Mouse (Mus musculus): Measurements from ENCODE around the gene 1300017J02Rik. TPM values are rescaled to one million over a fixed set of nuclear protein-coding genes. Genes with fewer than 3 reads are reported as not detected.

The 1300017J02Rik gene
- polyA plus RNA-seq, 1 experiment, result 0.30 TPM

GRCm38 (mm10) chr9:103232232-103233005 is 72.5 kb downstream of the 1300017J02Rik start:
- Histone ChIP-seq H3K4me3 (ENCODE audit: insufficient read depth, poor library complexity, severe bottlenecking) (no peak overlapping the region), H3K27me3 (ENCODE audit: control insufficient read depth, insufficient read depth, insufficient read length) (peaks cover 17% of the 10 kb centered on the region), H3K79me3 (ENCODE audit: low read depth) (no peaks in the 10 kb centered on the region), H3ac (ENCODE audit: control insufficient read depth, insufficient read length, low read depth) (no peak overlapping the region), H3K79me2 (ENCODE audit: control insufficient read depth, insufficient read depth) (no peaks in the 10 kb centered on the region), H3K36me3 (ENCODE audit: control insufficient read depth, insufficient read depth) (no peaks in the 10 kb centered on the region)
- TF ChIP-seq CEBPB (IDR thresholded peaks at IDR 0.05; ENCODE audit: low read depth) (no peak), MAX (IDR thresholded peaks at IDR 0.05) (no peak), CTCF (IDR thresholded peaks at IDR 0.05; ENCODE audit: control insufficient read depth, insufficient read depth, insufficient read length) (no peak), MYOD1 (IDR thresholded peaks at IDR 0.05; ENCODE audit: control insufficient read depth, insufficient read length, low read depth) (no peak), USF1 (IDR thresholded peaks at IDR 0.05; ENCODE audit: low read depth) (no peak), FOSL1 (IDR thresholded peaks at IDR 0.05; ENCODE audit: insufficient read depth, low read length, poor library complexity, severe bottlenecking) (no peak), MYOG (IDR thresholded peaks at IDR 0.05; ENCODE audit: control insufficient read depth, extremely low read depth, insufficient read length) (no peak)

GRCm38 (mm10) chr9:103230151-103230951 is 74.5 kb downstream of the 1300017J02Rik start, which contains the start of the genes Gm20425 and Trf:
Gm20425 (minus strand) TSS chr9:103230307.
Trf (minus strand) TSS chr9:103230444.
- Histone ChIP-seq H3K36me3 (ENCODE audit: control insufficient read depth, insufficient read depth) (no peaks in the 10 kb centered on the region), H3K79me3 (ENCODE audit: low read depth) (no peaks in the 10 kb centered on the region), H3K4me3 (ENCODE audit: insufficient read depth, poor library complexity, severe bottlenecking) (no peak within 1 kb of the TSS), H3K27me3 (ENCODE audit: control insufficient read depth, insufficient read depth, insufficient read length) (peaks cover 20% of the 10 kb centered on the region), H3ac (ENCODE audit: control insufficient read depth, insufficient read length, low read depth) (no peak within 1 kb of the TSS), H3K79me2 (ENCODE audit: control insufficient read depth, insufficient read depth) (no peaks in the 10 kb centered on the region)
- no peak for TF ChIP-seq USF1 (IDR thresholded peaks at IDR 0.05; ENCODE audit: low read depth)
- no peak for TF ChIP-seq MYOG (IDR thresholded peaks at IDR 0.05; ENCODE audit: control insufficient read depth, extremely low read depth, insufficient read length)
- no peak for TF ChIP-seq CTCF (IDR thresholded peaks at IDR 0.05; ENCODE audit: control insufficient read depth, insufficient read depth, insufficient read length)
- TF ChIP-seq MYOD1 (IDR thresholded peaks at IDR 0.05; ENCODE audit: control insufficient read depth, insufficient read length, low read depth), result no peak
- TF ChIP-seq MAX (IDR thresholded peaks at IDR 0.05), result no peak

- Histone ChIP-seq H3K27me3 (ENCODE audit: control insufficient read depth, insufficient read depth, insufficient read length) (peaks cover 14% of the 10 kb centered on the region), H3K79me3 (ENCODE audit: low read depth) (no peaks in the 10 kb centered on the region), H3K4me3 (ENCODE audit: insufficient read depth, poor library complexity, severe bottlenecking) (no peak overlapping the region), H3K79me2 (ENCODE audit: control insufficient read depth, insufficient read depth) (no peaks in the 10 kb centered on the region), H3K36me3 (ENCODE audit: control insufficient read depth, insufficient read depth) (no peaks in the 10 kb centered on the region), H3ac (ENCODE audit: control insufficient read depth, insufficient read length, low read depth) (no peak overlapping the region)
- TF ChIP-seq USF1 (IDR thresholded peaks at IDR 0.05; ENCODE audit: low read depth) (no peak), FOSL1 (IDR thresholded peaks at IDR 0.05; ENCODE audit: insufficient read depth, low read length, poor library complexity, severe bottlenecking) (no peak)
These were observed 75.6 kb downstream of the 1300017J02Rik start for GRCm38 (mm10) chr9:103229037-103229867.

GRCm38 (mm10) chr9:103228370-103229003 is 76.4 kb downstream of the 1300017J02Rik start:
- H3K79me3 ChIP-seq (ENCODE audit: low read depth), result no peaks in the 10 kb centered on the region
- TF ChIP-seq USF1 (IDR thresholded peaks at IDR 0.05; ENCODE audit: low read depth) (no peak), CTCF (IDR thresholded peaks at IDR 0.05; ENCODE audit: control insufficient read depth, insufficient read depth, insufficient read length) (no peak)
- no peaks in the 10 kb centered on the region for H3K36me3 ChIP-seq (ENCODE audit: control insufficient read depth, insufficient read depth)
- H3K79me2 ChIP-seq (ENCODE audit: control insufficient read depth, insufficient read depth), result no peaks in the 10 kb centered on the region
- no peak overlapping the region for H3K4me3 ChIP-seq (ENCODE audit: insufficient read depth, poor library complexity, severe bottlenecking)
- H3ac ChIP-seq (ENCODE audit: control insufficient read depth, insufficient read length, low read depth), result no peak overlapping the region
- H3K27me3 ChIP-seq (ENCODE audit: control insufficient read depth, insufficient read depth, insufficient read length), result peaks cover 8% of the 10 kb centered on the region

GRCm38 (mm10) chr9:103227760-103228159 is 77.1 kb downstream of the 1300017J02Rik start:
- Histone ChIP-seq H3K79me2 (ENCODE audit: control insufficient read depth, insufficient read depth) (no peaks in the 10 kb centered on the region), H3K27me3 (ENCODE audit: control insufficient read depth, insufficient read depth, insufficient read length) (peaks cover 8% of the 10 kb centered on the region), H3ac (ENCODE audit: control insufficient read depth, insufficient read length, low read depth) (no peak overlapping the region), H3K79me3 (ENCODE audit: low read depth) (no peaks in the 10 kb centered on the region), H3K36me3 (ENCODE audit: control insufficient read depth, insufficient read depth) (no peaks in the 10 kb centered on the region), H3K4me3 (ENCODE audit: insufficient read depth, poor library complexity, severe bottlenecking) (no peak overlapping the region)
- TF ChIP-seq MYOG (IDR thresholded peaks at IDR 0.05; ENCODE audit: control insufficient read depth, extremely low read depth, insufficient read length) (no peak), MAX (IDR thresholded peaks at IDR 0.05) (no peak), FOSL1 (IDR thresholded peaks at IDR 0.05; ENCODE audit: insufficient read depth, low read length, poor library complexity, severe bottlenecking) (no peak), CTCF (IDR thresholded peaks at IDR 0.05; ENCODE audit: control insufficient read depth, insufficient read depth, insufficient read length) (no peak), USF1 (IDR thresholded peaks at IDR 0.05; ENCODE audit: low read depth) (no peak), MYOD1 (IDR thresholded peaks at IDR 0.05; ENCODE audit: control insufficient read depth, insufficient read length, low read depth) (no peak), CEBPB (IDR thresholded peaks at IDR 0.05; ENCODE audit: low read depth) (no peak)
